Mouse (Mus musculus): ENCODE results near the gene Hoxd3. TPM values are rescaled to one million over a fixed set of nuclear protein-coding genes. Genes with fewer than 3 reads are reported as not detected.

The Hoxd3 gene
- total and polyA plus RNA-seq, 3 experiments: not detected

DNA sequence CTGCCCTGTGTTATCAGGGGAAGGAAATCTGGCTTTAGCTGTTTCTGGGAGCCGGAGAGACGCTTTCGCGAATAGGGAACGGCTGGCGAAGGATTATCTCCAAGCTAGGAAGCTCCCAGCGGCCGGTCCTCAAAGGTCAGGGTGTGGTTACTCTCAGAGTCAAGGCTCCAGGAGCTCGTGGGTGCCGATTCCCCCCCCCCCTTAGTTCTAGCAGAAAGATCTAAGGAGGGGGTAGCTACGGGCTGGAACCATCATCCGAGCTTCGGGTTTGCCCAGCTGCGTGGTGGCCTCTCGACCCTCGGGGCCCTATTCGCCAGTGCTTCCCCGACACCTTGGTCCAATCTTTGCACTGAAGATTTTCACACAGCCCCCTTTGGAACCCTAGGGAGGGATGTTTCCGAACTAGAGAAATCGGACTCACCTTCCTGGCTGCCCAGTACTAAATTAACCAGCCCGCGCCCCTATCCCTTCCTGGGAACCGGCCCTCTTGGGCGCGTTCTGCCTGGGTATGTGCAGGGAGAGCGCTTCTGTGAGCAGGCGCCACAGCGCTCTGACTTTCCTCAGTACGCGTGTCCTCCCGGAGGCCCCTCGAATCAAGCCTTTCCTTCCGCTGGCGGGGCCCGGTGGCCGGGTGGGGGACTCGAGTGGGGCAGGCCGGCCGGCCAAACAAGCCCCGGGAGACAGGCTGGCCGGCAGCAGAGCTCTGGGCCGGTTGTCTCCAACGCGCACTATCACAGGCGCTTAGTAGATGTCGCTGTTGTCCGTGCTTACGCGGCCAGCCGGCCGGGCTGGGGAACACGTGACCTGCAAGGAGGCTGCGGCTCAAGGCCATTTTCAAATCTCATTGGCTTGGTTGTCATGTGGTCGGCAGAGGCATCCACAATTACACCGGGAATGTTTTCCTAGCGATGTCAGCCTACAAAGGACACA is 20.4 kb upstream of the Hoxd3 start, which contains the start of gene Hoxd10:
Gene Hoxd10 (plus strand): TSS at position 903 of the 930 bp plus-strand sequence.
- Histone ChIP-seq H3K27ac (ENCODE audit: control insufficient read depth, low read depth, low read length) (no peak within 1 kb of the TSS), H3K27me3 (ENCODE audit: control insufficient read depth in 1 of 2, insufficient read depth in 2 of 2, low read length in 2 of 2) (no peaks in the 10 kb centered on the region; a peak in 1 of 4 replicates), H3K9ac (ENCODE audit: control insufficient read depth, low read depth, low read length, poor library complexity, severe bottlenecking) (no peak within 1 kb of the TSS), H3K9me3 (replicated peaks; ENCODE audit: insufficient read depth, low read length) (no peaks in the 10 kb centered on the region), H3K79me2 (ENCODE audit: control insufficient read depth, insufficient read depth, low read length, poor library complexity) (no peaks in the 10 kb centered on the region), H3K4me3 (ENCODE audit: control insufficient read depth in 1 of 2, insufficient read depth in 1 of 2, low read depth in 2 of 2, low read length in 2 of 2) (no peak within 1 kb of the TSS), H3K4me1 (ENCODE audit: control insufficient read depth in 1 of 2, insufficient read depth in 2 of 2, low read length in 2 of 2) (no peaks in the 10 kb centered on the region), H3K36me3 (ENCODE audit: control insufficient read depth in 1 of 2, insufficient read depth in 2 of 2, low read length in 2 of 2) (no peaks in the 10 kb centered on the region)
- no peak for TF ChIP-seq RCOR1 (IDR thresholded peaks at IDR 0.05; ENCODE audit: low read depth, low read length)
- TF ChIP-seq NELFE (IDR thresholded peaks at IDR 0.05; ENCODE audit: low read depth, low read length): no peak
- no peak for TF ChIP-seq POLR2AphosphoS5 (IDR thresholded peaks at IDR 0.05; ENCODE audit: borderline replicate concordance, low read depth, low read length)
- TF ChIP-seq CTCF (IDR thresholded peaks at IDR 0.05 in 2 of 3, conservative IDR thresholded peaks at IDR 0.05 in 1 of 3; ENCODE audit: control insufficient read depth in 1 of 3, insufficient read depth in 1 of 3, low read depth in 2 of 3, low read length in 3 of 3, poor library complexity in 1 of 3, severe bottlenecking in 1 of 3): no peak
- no peak for DNase-seq (ENCODE audit: low read depth, low spot score)

DNA sequence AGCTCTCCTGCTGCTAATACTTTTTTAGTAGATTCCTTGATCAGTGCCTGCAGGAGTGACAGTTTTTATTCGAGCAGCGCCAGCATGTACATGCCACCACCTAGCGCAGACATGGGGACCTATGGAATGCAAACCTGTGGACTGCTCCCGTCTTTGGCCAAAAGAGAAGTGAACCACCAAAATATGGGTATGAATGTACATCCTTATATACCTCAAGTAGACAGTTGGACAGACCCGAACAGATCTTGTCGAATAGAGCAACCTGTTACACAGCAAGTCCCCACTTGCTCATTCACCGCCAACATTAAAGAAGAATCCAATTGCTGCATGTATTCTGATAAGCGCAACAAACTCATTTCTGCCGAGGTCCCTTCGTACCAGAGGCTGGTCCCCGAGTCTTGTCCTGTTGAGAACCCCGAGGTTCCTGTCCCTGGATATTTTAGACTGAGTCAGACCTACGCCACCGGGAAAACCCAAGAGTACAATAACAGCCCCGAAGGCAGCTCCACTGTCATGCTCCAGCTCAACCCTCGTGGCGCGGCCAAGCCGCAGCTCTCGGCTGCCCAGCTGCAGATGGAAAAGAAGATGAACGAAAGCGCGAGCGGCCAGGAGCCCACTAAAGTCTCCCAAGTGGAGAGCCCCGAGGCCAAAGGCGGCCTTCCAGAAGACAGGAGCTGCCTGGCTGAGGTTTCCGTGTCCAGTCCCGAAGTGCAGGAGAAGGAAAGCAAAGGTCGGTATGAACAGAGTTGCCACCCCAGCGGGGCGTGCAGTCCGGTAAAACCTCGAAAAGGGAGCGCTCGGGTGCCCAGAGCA is 19.5 kb upstream of the Hoxd3 start:
- Histone ChIP-seq H3K79me2 (ENCODE audit: control insufficient read depth, insufficient read depth, low read length, poor library complexity) (no peaks in the 10 kb centered on the region), H3K4me3 (ENCODE audit: control insufficient read depth in 1 of 2, insufficient read depth in 1 of 2, low read depth in 2 of 2, low read length in 2 of 2) (no peak overlapping the region), H3K27me3 (ENCODE audit: control insufficient read depth in 1 of 2, insufficient read depth in 2 of 2, low read length in 2 of 2) (no peaks in the 10 kb centered on the region; a peak in 2 of 4 replicates), H3K9me3 (replicated peaks; ENCODE audit: insufficient read depth, low read length) (no peaks in the 10 kb centered on the region), H3K27ac (ENCODE audit: control insufficient read depth, low read depth, low read length) (no peak overlapping the region), H3K4me1 (ENCODE audit: control insufficient read depth in 1 of 2, insufficient read depth in 2 of 2, low read length in 2 of 2) (no peaks in the 10 kb centered on the region), H3K36me3 (ENCODE audit: control insufficient read depth in 1 of 2, insufficient read depth in 2 of 2, low read length in 2 of 2) (no peaks in the 10 kb centered on the region), H3K9ac (ENCODE audit: control insufficient read depth, low read depth, low read length, poor library complexity, severe bottlenecking) (no peak overlapping the region)
- DNase-seq (ENCODE audit: low read depth, low spot score): no peak
- no peak for TF ChIP-seq ZKSCAN1 (IDR thresholded peaks at IDR 0.05; ENCODE audit: low read depth, low read length)
- TF ChIP-seq ZMIZ1 (IDR thresholded peaks at IDR 0.05; ENCODE audit: low read depth, low read length): no peak
- no peak for TF ChIP-seq TAL1 (IDR thresholded peaks at IDR 0.05; ENCODE audit: low read length)
- no peak for TF ChIP-seq UBTF (IDR thresholded peaks at IDR 0.05; ENCODE audit: borderline replicate concordance, insufficient read depth, low read depth, low read length)
- TF ChIP-seq NRF1 (IDR thresholded peaks at IDR 0.05; ENCODE audit: insufficient read depth, low read depth, low read length, poor library complexity, severe bottlenecking): no peak
- TF ChIP-seq ZC3H11A (IDR thresholded peaks at IDR 0.05; ENCODE audit: low read depth, low read length): no peak
- TF ChIP-seq MAZ (IDR thresholded peaks at IDR 0.05; ENCODE audit: low read depth, low read length): no peak
